Mouse (Mus musculus) bone marrow macrophage, adult 2 months (primary cell): Measurements from ENCODE around the gene Lyrm1. TPM values are rescaled to one million over a fixed set of nuclear protein-coding genes. Genes with fewer than 3 reads are reported as not detected.

Experiments used
- H3K27ac ChIP-seq: 2 replicates; pipeline ENCODE4 v1.5.1; 2012; ENCODE audit warnings: low read depth, low read length; ENCODE audit not compliant: insufficient read depth
- H3K4me1 ChIP-seq: 2 replicates; pipeline ENCODE4 v1.6.1; 2012; ENCODE audit warnings: low read length; ENCODE audit not compliant: control insufficient read depth, insufficient read depth
- H3K4me3 ChIP-seq: 2 replicates; pipeline ENCODE4 v1.5.1; 2012; ENCODE audit warnings: mild to moderate bottlenecking, low read length, moderate library complexity; ENCODE audit not compliant: insufficient read depth
- CTCF ChIP-seq: IDR thresholded peaks from 2 replicates; pipeline ENCODE4 v1.5.1; 2012; ENCODE audit warnings: low read depth, mild to moderate bottlenecking, low read length, moderate library complexity
- POLR2A ChIP-seq: IDR thresholded peaks from 2 replicates; pipeline ENCODE4 v1.6.1; 2012; ENCODE audit warnings: mild to moderate bottlenecking, low read depth, low read length, borderline replicate concordance
- polyA plus RNA-seq: library from polyadenylated mRNA; stranded (reverse); fragments of >200 nt; gene quantifications from 2 replicates; pipeline ENCODE4 v1.2.4, GENCODE M21; 2012; ENCODE audit not compliant: missing spikeins, insufficient read depth, insufficient read length

Lyrm1 gene
- polyA plus RNA-seq, 1 experiment = 6.4 TPM

GRCm38 (mm10) chr7:119860554-119860953 is 35.1 kb upstream of the Lyrm1 start:
- TF ChIP-seq CTCF = no peak
- no peak for TF ChIP-seq POLR2A
- Histone ChIP-seq H3K27ac (no peak overlapping the region), H3K4me3 (no peak overlapping the region), H3K4me1 (peaks cover 26% of the 10 kb centered on the region)

DNA sequence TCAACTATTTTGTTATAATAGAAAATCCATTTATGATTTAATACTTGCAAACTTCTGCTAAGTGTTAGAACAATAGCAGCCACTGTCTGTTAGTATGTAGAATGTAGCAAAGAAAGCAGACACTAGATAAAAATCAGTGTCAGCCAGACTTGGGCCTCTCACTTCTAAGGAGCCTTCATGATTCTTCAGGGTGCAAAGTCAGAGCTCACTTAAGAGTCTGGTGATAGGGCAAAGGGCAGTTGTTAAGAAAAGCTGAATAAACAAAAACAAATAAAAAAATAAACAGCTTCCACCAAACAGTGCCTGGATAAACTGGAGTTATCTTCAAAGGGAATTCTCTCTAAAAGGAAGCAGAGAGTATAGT is 34.7 kb upstream of the Lyrm1 start:
- Histone ChIP-seq H3K4me1 (peaks cover 26% of the 10 kb centered on the region), H3K4me3 (no peak overlapping the region), H3K27ac (peak overlapping the region; percentile 86)
- TF ChIP-seq CTCF (no peak), POLR2A (no peak)

GRCm38 (mm10) chr7:119861335-119862091 is 34.1 kb upstream of the Lyrm1 start:
- H3K27ac ChIP-seq = peak overlapping the region; percentile 86
- H3K4me1 ChIP-seq = peaks cover 26% of the 10 kb centered on the region
- TF ChIP-seq POLR2A = no peak
- TF ChIP-seq CTCF = no peak
- H3K4me3 ChIP-seq = no peak overlapping the region

- Histone ChIP-seq H3K27ac (peak overlapping the region; percentile 86), H3K4me1 (peaks cover 27% of the 10 kb centered on the region), H3K4me3 (no peak overlapping the region)
- TF ChIP-seq POLR2A (no peak), CTCF (no peak)
Observed at GRCm38 (mm10) chr7:119862167-119862566, 33.5 kb upstream of the Lyrm1 start.

DNA sequence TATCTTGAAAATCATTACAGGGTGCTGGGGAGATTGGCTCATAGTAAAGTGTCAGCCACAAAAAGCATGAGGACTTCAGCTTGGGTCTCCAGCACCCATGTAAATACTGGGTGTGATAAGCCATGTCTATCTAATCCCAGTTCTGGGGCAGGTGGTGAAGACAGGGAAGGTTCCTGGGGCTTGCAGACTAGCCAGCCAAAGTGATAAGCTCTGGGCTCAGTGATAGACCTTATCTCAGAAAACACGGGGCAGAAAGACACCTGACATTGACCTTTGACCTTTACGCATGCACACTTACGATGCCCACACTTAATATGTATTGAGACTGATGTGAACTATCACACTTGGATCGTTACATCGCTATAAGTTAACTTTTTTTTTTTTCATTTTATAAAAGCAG is 31.2 kb upstream of the Lyrm1 start:
- Histone ChIP-seq H3K4me1 (peaks cover 42% of the 10 kb centered on the region), H3K27ac (no peak overlapping the region)
- no peak for TF ChIP-seq POLR2A
- no peak for TF ChIP-seq CTCF

GRCm38 (mm10) chr7:119866136-119866535 is 29.5 kb upstream of the Lyrm1 start:
- H3K4me3 ChIP-seq = no peak overlapping the region
- H3K27ac ChIP-seq = no peak overlapping the region
- TF ChIP-seq CTCF (no peak), POLR2A (no peak)
- H3K4me1 ChIP-seq = peaks cover 34% of the 10 kb centered on the region

More for the DNA sequence above, 31.2 kb upstream of the Lyrm1 start:
- H3K4me3 ChIP-seq = no peak overlapping the region

- Histone ChIP-seq H3K4me1 (peaks cover 28% of the 10 kb centered on the region), H3K4me3 (no peak overlapping the region), H3K27ac (no peak overlapping the region)
- TF ChIP-seq CTCF = no peak
- TF ChIP-seq POLR2A = no peak
Observed at GRCm38 (mm10) chr7:119872204-119872603, 23.5 kb upstream of the Lyrm1 start.

DNA sequence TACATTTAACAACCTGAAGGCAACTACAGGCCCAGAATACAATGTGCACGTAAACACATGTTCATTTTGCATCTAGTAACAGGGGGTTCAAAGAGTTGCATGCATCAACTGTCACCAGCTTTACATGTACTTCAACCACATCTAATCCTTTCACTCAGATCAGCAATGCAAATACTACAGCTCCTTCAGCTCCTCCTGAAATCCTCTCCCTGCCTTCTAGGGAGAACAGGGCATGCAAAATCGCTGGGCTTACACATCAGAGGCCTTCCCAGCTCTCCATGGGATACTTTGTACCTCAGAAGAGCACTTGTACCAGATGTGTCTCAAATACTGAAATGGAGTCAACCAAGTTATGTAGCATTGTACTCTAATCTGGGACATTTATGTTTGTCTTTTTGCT is 22.6 kb upstream of the Lyrm1 start:
- H3K27ac ChIP-seq = no peak overlapping the region
- no peak overlapping the region for H3K4me3 ChIP-seq
- no peak for TF ChIP-seq CTCF
- TF ChIP-seq POLR2A = no peak
- peaks cover 24% of the 10 kb centered on the region for H3K4me1 ChIP-seq

GRCm38 (mm10) chr7:119875776-119876440 is 19.8 kb upstream of the Lyrm1 start:
- TF ChIP-seq CTCF (no peak), POLR2A (no peak)
- H3K4me3 ChIP-seq = no peak overlapping the region
- H3K4me1 ChIP-seq = peaks cover 39% of the 10 kb centered on the region
- H3K27ac ChIP-seq = no peak overlapping the region

DNA sequence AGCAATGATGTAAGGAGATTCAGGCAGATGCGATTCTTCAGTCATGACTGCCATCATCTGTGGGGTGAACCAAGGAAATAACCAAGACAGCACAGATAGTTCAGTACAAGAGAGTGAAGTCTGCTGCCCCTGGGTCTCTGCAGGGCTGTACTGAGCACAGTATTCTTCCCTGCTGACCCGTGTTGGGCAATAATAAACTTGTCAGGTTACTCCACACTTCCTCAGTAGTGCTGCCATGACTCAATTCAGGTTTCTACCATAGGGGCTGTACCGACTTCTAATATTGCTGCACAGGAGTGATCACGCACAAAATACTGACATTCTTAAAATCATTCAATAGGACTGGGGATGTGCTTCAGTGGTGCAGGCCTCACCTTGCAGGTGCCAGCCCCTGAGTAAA is 16.5 kb upstream of the Lyrm1 start:
- Histone ChIP-seq H3K27ac (peak overlapping the region; percentile 52), H3K4me1 (peaks cover 38% of the 10 kb centered on the region), H3K4me3 (no peak overlapping the region)
- TF ChIP-seq POLR2A (no peak), CTCF (no peak)
